Mouse (Mus musculus): Measurements from ENCODE around the gene Pitpna. TPM values are rescaled to one million over a fixed set of nuclear protein-coding genes. Genes with fewer than 3 reads are reported as not detected.

The Pitpna gene
- polyA plus RNA-seq, 1 experiment = 102 TPM

DNA sequence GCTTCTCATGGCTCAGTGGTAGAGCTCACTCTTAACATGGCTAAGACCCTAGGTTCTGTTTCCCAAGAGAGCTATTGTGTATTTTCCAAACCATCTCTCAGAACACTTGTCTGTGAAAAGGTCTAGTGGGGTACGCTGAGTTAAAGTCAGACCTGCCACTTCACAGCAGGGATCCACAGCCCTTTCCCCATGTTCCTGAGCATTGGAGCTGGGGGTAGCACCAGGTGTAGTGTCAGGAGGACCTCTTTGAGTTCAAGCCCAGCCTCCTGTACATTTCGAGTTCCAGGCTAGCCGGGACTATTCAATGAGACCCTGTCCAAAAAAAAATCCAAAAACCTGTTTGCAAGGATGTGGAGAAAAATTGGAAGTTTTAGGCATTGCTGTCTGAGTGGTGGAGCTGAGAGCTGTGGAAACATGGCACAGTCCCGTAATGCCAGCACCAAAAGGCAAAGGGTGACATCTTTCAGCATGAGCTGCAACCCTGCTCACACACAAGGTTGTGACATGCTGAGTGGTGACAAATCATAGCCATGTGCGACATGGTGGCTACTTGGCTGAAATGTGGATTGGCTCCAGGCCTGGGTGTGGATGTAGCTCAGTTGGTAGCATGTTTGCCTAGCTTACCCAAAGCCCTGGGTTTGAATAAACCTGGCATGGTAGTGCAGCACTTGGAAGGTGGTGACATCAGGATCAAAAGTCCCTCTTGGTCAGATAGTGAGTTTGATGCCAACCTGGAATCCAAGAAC, 13.3 kb upstream of the Pitpna start:
- no peak overlapping the region for H3K27ac ChIP-seq (ENCODE audit: control insufficient read depth, insufficient read depth, low read depth, low read length, poor library complexity)
- TF ChIP-seq POLR2A (IDR thresholded peaks at IDR 0.05; ENCODE audit: borderline replicate concordance, control insufficient read depth, low read depth, low read length) (no peak), CTCF (IDR thresholded peaks at IDR 0.05; ENCODE audit: control insufficient read depth, insufficient read depth, low read length) (no peak)
- H3K4me1 ChIP-seq (ENCODE audit: control insufficient read depth, insufficient read depth, low read length) = peaks cover 12% of the 10 kb centered on the region
- no peak overlapping the region for H3K4me3 ChIP-seq (replicated peaks; ENCODE audit: control insufficient read depth, low read depth, low read length)
- 84% methylated on average over 5 of the region's 5 CpGs for WGBS

DNA sequence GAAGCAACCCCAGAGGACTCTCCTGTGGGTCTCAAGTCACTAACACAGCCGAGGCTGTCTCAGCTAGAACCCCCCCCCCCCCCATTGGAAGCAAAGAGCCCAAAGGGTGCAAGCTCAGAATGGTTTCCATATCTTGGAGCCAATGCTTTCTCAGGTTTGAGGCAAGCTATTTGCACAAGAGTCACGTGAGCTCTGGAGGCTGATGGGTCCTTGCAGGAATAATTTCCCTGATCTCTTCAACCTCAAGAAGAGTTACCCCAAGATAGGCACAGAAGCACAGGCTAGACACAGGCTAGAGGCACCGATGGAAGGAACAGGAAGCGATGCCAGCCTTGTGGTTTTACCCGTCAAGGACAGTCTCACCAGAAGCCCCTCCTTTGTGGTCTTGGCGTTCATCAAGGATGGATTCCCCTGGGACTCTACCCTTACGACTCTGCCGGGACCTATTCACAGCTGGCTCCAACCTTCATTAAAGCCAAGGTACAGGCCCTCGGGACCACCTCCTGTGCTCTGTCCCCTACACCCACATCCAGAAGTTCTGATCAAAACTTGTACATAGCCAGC, 12.3 kb upstream of the Pitpna start:
- Histone ChIP-seq H3K27ac (ENCODE audit: control insufficient read depth, insufficient read depth, low read depth, low read length, poor library complexity) (no peak overlapping the region), H3K4me1 (ENCODE audit: control insufficient read depth, insufficient read depth, low read length) (peaks cover 10% of the 10 kb centered on the region), H3K4me3 (replicated peaks; ENCODE audit: control insufficient read depth, low read depth, low read length) (no peak overlapping the region)
- WGBS = 20% methylated on average over 9 of the region's 9 CpGs
- no peak for TF ChIP-seq POLR2A (IDR thresholded peaks at IDR 0.05; ENCODE audit: borderline replicate concordance, control insufficient read depth, low read depth, low read length)
- TF ChIP-seq CTCF (IDR thresholded peaks at IDR 0.05; ENCODE audit: control insufficient read depth, insufficient read depth, low read length) = no peak

DNA sequence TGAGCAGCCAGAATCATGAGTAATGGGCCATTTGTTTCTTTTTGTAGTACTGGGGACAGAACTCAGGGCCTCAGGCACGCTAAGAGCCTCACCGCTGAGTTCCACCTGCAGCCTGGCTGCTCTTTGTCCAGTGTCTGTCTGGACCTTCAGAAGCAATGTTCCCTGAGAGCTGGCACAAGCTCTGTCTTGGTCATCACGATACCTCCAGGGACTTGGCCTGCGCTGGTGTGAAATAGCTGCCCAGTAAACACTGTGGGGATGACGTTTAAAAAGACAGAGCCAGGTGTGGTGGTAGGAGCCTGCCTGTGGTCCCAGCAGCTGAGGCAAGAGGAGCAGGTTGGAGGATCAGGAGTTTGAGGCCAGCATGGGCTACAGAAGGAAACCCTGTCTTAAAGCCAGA, 9.3 kb upstream of the Pitpna start:
- Histone ChIP-seq H3K4me3 (replicated peaks; ENCODE audit: control insufficient read depth, low read depth, low read length) (no peak overlapping the region), H3K4me1 (ENCODE audit: control insufficient read depth, insufficient read depth, low read length) (peaks cover 1% of the 10 kb centered on the region), H3K27ac (ENCODE audit: control insufficient read depth, insufficient read depth, low read depth, low read length, poor library complexity) (no peak overlapping the region)
- WGBS = 82% methylated on average over 5 of the region's 5 CpGs
- TF ChIP-seq CTCF (IDR thresholded peaks at IDR 0.05; ENCODE audit: control insufficient read depth, insufficient read depth, low read length) = no peak
- no peak for TF ChIP-seq POLR2A (IDR thresholded peaks at IDR 0.05; ENCODE audit: borderline replicate concordance, control insufficient read depth, low read depth, low read length)

DNA sequence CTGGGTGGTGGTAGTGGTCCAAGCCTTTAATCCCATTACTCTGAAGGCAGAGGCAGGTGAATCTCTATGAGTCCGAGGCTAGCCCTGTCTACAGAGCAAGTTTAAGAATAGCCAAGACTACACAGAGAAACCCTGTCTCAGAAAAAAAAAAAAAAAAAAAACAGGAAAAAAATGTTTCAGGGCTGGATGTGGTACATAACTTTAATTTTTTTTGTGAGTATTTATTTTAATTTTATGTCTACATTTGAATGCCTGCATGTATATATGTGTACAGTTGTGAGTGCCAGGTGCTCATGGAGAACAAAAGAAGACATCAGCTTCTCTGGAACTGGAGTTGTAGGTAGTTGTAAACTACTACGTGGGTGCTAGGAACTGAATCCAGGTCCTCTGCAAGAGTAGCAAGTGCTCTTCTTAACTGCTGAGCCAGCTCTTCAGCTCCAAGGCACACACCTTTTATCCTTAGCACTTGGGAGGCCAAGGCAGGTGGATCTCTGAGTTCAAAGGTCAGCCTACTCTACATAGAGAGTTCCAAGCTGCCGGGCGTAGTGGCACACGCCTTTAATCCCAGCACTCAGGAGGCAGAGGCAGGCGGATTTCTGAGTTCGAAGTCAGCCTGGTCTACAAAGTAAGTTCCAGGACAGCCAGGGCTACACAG, 6.3 kb upstream of the Pitpna start:
- 90% methylated on average over 7 of the region's 7 CpGs for WGBS
- H3K27ac ChIP-seq (ENCODE audit: control insufficient read depth, insufficient read depth, low read depth, low read length, poor library complexity) = no peak overlapping the region
- no peak overlapping the region for H3K4me3 ChIP-seq (replicated peaks; ENCODE audit: control insufficient read depth, low read depth, low read length)
- TF ChIP-seq POLR2A (IDR thresholded peaks at IDR 0.05; ENCODE audit: borderline replicate concordance, control insufficient read depth, low read depth, low read length) = no peak
- TF ChIP-seq CTCF (IDR thresholded peaks at IDR 0.05; ENCODE audit: control insufficient read depth, insufficient read depth, low read length) = no peak
- no peaks in the 10 kb centered on the region for H3K4me1 ChIP-seq (ENCODE audit: control insufficient read depth, insufficient read depth, low read length)

DNA sequence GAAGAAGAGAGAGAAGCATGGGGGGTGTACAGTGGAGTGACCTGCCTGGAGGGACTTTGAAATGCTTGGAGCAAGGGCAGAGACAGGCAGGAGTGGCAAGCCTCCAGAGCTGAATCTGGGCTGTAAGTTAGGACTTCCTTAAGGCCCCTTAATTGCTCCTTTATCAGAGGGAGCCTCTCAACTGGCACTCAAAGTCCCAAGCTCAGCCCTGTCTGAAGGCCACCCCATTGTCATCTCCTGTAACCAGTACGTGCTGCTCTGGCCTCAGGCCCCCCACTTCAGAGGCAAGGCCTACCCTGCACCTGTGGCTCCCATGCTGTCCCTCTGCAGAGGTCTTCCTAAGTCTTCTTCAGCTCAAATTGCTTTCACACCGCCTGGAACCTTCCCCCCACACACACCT, 4.4 kb upstream of the Pitpna start:
- no peak for TF ChIP-seq POLR2A (IDR thresholded peaks at IDR 0.05; ENCODE audit: borderline replicate concordance, control insufficient read depth, low read depth, low read length)
- no peak for TF ChIP-seq CTCF (IDR thresholded peaks at IDR 0.05; ENCODE audit: control insufficient read depth, insufficient read depth, low read length)
- no peak overlapping the region for H3K4me3 ChIP-seq (replicated peaks; ENCODE audit: control insufficient read depth, low read depth, low read length)
- H3K4me1 ChIP-seq (ENCODE audit: control insufficient read depth, insufficient read depth, low read length) = no peaks in the 10 kb centered on the region; the same call in 1 of the 2 replicates
- no peak overlapping the region for H3K27ac ChIP-seq (ENCODE audit: control insufficient read depth, insufficient read depth, low read depth, low read length, poor library complexity)
- 80% methylated on average over 2 of the region's 2 CpGs for WGBS

DNA sequence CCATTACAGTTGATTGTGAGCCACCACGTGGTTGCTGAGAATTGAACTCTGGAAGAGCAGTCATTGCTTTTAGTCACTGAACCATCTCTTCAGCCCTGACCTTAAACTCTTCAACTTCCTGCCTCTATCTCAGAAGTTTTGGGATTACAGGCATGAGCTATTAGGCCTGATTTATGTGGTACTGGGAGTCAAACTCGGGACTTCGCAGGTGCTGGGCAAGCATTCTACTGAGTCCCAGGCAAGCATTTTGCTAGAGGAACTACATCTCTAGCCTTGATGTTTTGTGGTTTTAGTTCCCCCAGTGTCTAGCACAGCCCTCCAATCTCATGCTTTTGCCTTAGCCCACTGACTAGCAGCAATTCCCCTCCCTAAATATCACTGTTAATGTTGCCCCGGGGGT, 2.8 kb upstream of the Pitpna start:
- no peak for TF ChIP-seq POLR2A (IDR thresholded peaks at IDR 0.05; ENCODE audit: borderline replicate concordance, control insufficient read depth, low read depth, low read length)
- TF ChIP-seq CTCF (IDR thresholded peaks at IDR 0.05; ENCODE audit: control insufficient read depth, insufficient read depth, low read length) = no peak
- 21% methylated on average over 4 of the region's 4 CpGs for WGBS
- Histone ChIP-seq H3K27ac (ENCODE audit: control insufficient read depth, insufficient read depth, low read depth, low read length, poor library complexity) (no peak overlapping the region), H3K4me1 (ENCODE audit: control insufficient read depth, insufficient read depth, low read length) (peaks cover under 1% of the 10 kb centered on the region), H3K4me3 (replicated peaks; ENCODE audit: control insufficient read depth, low read depth, low read length) (no peak overlapping the region)

DNA sequence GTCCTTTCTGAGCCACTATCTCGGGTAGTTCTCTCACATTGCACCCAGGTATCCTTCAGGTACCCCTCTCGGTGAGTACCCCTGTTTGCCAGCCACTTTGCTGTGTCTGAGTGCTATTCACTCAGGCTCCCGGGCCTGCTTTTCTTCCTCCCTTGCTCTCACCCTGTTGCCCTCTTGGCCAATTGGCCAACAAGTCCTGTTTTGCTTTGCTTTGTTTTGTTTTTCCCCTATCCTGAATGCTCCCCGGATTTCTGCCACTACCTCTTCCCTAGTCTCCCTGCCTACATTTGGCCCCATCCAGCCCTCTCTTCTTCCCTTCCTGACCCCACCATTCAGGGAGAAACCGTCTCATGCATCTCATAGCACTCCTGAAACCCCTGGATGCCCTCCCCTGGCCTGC, 1.9 kb upstream of the Pitpna start:
- H3K27ac ChIP-seq (ENCODE audit: control insufficient read depth, insufficient read depth, low read depth, low read length, poor library complexity) = no peak overlapping the region
- TF ChIP-seq POLR2A (IDR thresholded peaks at IDR 0.05; ENCODE audit: borderline replicate concordance, control insufficient read depth, low read depth, low read length) (no peak), CTCF (IDR thresholded peaks at IDR 0.05; ENCODE audit: control insufficient read depth, insufficient read depth, low read length) (no peak)
- H3K4me3 ChIP-seq (replicated peaks; ENCODE audit: control insufficient read depth, low read depth, low read length) = no peak overlapping the region
- H3K4me1 ChIP-seq (ENCODE audit: control insufficient read depth, insufficient read depth, low read length) = peaks cover 3% of the 10 kb centered on the region
- 77% methylated on average over 5 of the region's 5 CpGs for WGBS

DNA sequence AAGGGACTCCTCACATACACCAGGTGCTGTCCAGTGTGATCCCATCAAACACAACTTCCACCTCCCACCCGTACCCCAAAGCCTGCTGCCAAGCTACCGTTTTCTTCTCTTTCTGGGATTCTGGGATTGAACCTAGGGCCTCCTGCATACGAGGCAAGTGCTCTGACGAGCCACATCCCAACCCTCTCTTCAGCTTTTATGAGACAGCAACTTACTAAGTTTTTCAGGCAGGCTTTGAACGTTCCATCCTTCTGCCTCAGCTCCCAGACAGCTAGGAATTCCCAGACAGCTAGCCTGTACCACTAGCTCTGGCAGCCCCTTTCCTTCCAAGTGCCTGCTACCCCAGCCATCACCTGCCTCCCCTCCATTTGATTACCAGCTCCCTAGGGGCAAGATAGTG, 934 bp upstream of the Pitpna start:
- no peak for TF ChIP-seq CTCF (IDR thresholded peaks at IDR 0.05; ENCODE audit: control insufficient read depth, insufficient read depth, low read length)
- no peak for TF ChIP-seq POLR2A (IDR thresholded peaks at IDR 0.05; ENCODE audit: borderline replicate concordance, control insufficient read depth, low read depth, low read length)
- 88% methylated on average over 5 of the region's 5 CpGs for WGBS
- H3K4me3 ChIP-seq (replicated peaks; ENCODE audit: control insufficient read depth, low read depth, low read length) = no peak overlapping the region
- H3K4me1 ChIP-seq (ENCODE audit: control insufficient read depth, insufficient read depth, low read length) = peaks cover 5% of the 10 kb centered on the region
- H3K27ac ChIP-seq (ENCODE audit: control insufficient read depth, insufficient read depth, low read depth, low read length, poor library complexity) = peak overlapping the region; percentile 37; the same call in 1 of the 2 replicates

Measured in bone marrow, adult 2 months (tissue).